ENCODE assay signal across 8 mouse cellular contexts in the genomic region with DNA sequence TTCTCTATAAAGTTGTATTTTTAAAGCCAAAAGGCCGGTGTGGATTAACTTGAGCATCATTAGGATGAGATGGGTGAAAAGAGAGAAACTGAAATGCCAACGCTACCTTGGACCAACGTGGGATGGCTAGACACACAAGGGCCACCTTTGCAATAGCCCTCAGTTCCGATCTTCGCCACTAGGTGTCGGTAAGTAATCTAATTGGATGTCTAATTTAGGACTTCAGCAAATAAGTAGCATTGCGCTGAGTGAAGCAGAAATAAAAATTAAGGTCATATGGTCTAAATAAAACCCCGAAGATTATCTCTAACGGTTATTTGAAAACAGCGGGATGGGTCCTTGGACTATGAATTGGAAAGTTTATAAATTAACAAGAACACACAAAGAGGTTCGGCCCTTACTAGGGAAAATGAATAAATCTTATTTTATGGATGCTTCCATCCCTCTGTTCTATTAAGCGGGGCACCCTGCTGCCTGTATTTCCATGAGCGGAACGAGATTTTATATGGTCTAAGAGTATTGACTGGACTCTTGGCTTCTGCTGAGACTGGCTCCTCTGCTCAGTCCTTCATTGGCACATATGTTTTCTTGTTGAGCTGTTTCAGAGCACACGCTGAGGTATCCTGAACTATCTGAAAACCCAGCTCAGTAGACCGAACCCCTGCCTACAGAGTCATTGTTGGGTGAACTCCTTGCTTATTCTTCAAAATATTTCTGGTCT.
DNase-seq lines count a peak whose midpoint lies in the region; ATAC-seq lines count a peak whose summit lies in the region.

No protein-coding gene starts in this region.

- WGBS in liver, embryonic 11.5 days = 43% methylated on average over 16 of the region's 16 CpGs

- no peak for ATAC-seq in liver, embryonic 11.5 days (replicated peaks; ENCODE audit: low FRiP score)
- peak; percentile 74 for ATAC-seq in inflammation-experienced regulatory T-cells, adult 6 months
- peak; percentile 74; the same call in 1 of the 2 replicates for ATAC-seq in monocyte, adult 5-6 weeks (replicated peaks; ENCODE audit: insufficient number of reproducible peaks, low FRiP score, low TSS enrichment, poor library complexity, severe bottlenecking)

- H3K9me3 ChIP-seq in liver, embryonic 11.5 days (ENCODE audit: control insufficient read depth, low read length) = no peaks in the 10 kb centered on the region

- H3K27ac ChIP-seq in liver, embryonic 11.5 days (ENCODE audit: low read depth, low read length) = no peak overlapping the region

- H3K27me3 ChIP-seq in liver, embryonic 11.5 days (replicated peaks; ENCODE audit: control insufficient read depth, insufficient read depth, low read length) = no peaks in the 10 kb centered on the region

- H3K4me2 ChIP-seq in liver, embryonic 11.5 days = no peak overlapping the region

- H3K4me3 ChIP-seq in liver, embryonic 11.5 days (ENCODE audit: low read depth, low read length) = no peak overlapping the region

- DNase-seq in liver = peak; percentile 75
- no peak for DNase-seq in liver, embryonic 11.5 days (ENCODE audit: low spot score)
- DNase-seq in cerebellum, adult 9-10 months = peak; percentile 76
- DNase-seq in frontal cortex, postnatal 14 days (ENCODE audit: low spot score in 2 of 2) = peak; percentile 32 to 85
- DNase-seq in left cerebral cortex, adult 8-10 months (ENCODE audit: low spot score in 2 of 2) = peak; percentile 47 to 62
- peak; percentile 53 to 81 for DNase-seq in spleen, postnatal 14 days (ENCODE audit: low spot score in 2 of 2)

- H3K4me1 ChIP-seq in liver, embryonic 11.5 days (replicated peaks; ENCODE audit: control insufficient read depth, insufficient read depth, low read length) = peaks cover 7% of the 10 kb centered on the region; the same call in 1 of the 2 replicates

- H3K36me3 ChIP-seq in liver, embryonic 11.5 days (ENCODE audit: control insufficient read depth, insufficient read depth, low read length) = no peaks in the 10 kb centered on the region

- no peak overlapping the region for H3K9ac ChIP-seq in liver, embryonic 11.5 days (ENCODE audit: low read depth, low read length)
